Mouse (Mus musculus) embryonic facial prominence, embryonic 10.5 days (tissue): Measurements from ENCODE around the gene Plppr3. TPM values are rescaled to one million over a fixed set of nuclear protein-coding genes. Genes with fewer than 3 reads are reported as not detected.

Source experiments
- DNase-seq: peaks from one replicate; pipeline ENCODE4 v3.0.0-alpha.2; 2017; ENCODE audit warnings: low spot score
- H3K27ac ChIP-seq: fragments of 300-500 bp; sonication (generic); replicated peaks from 2 replicates; pipeline ENCODE4 v1.5.1; 2016; ENCODE audit warnings: mild to moderate bottlenecking
- H3K27me3 ChIP-seq: fragments of 300-500 bp; sonication (generic); replicated peaks from 2 replicates; pipeline ENCODE4 v1.6.1; 2016; ENCODE audit warnings: low read depth, mild to moderate bottlenecking; ENCODE audit not compliant: poor library complexity, severe bottlenecking
- H3K36me3 ChIP-seq: fragments of 300-500 bp; sonication (generic); replicated peaks from 2 replicates; pipeline ENCODE4 v1.6.1; 2016; ENCODE audit warnings: mild to moderate bottlenecking, moderate library complexity
- H3K4me1 ChIP-seq: fragments of 300-500 bp; sonication (generic); 2 replicates; pipeline ENCODE4 v1.6.1; 2016
- H3K4me3 ChIP-seq: fragments of 300-500 bp; sonication (generic); 2 replicates; pipeline ENCODE4 v1.5.1; 2016; ENCODE audit warnings: mild to moderate bottlenecking, moderate library complexity
- H3K9me3 ChIP-seq: fragments of 300-500 bp; sonication (generic); 2 replicates; pipeline ENCODE4 v1.6.1; 2016; ENCODE audit warnings: mild to moderate bottlenecking
- WGBS: fragments of 180-500 bp; shearing (Covaris S2); methylation state at CpG from one replicate; pipeline ENCODE4 v1.1.7; 2016; 5-methylcytosine and 5-hydroxymethylcytosine counted together
- polyA plus RNA-seq: library from polyadenylated mRNA; unstranded; fragments of >200 nt; fragmentation: Nextera tagmentation; extraction: Ambion mirVana; gene quantifications from 2 replicates; pipeline ENCODE4 v1.2.1, GENCODE M21; 2016

Plppr3 gene
- polyA plus RNA-seq, 1 experiment from 2014 or later, result 139 TPM

DNA sequence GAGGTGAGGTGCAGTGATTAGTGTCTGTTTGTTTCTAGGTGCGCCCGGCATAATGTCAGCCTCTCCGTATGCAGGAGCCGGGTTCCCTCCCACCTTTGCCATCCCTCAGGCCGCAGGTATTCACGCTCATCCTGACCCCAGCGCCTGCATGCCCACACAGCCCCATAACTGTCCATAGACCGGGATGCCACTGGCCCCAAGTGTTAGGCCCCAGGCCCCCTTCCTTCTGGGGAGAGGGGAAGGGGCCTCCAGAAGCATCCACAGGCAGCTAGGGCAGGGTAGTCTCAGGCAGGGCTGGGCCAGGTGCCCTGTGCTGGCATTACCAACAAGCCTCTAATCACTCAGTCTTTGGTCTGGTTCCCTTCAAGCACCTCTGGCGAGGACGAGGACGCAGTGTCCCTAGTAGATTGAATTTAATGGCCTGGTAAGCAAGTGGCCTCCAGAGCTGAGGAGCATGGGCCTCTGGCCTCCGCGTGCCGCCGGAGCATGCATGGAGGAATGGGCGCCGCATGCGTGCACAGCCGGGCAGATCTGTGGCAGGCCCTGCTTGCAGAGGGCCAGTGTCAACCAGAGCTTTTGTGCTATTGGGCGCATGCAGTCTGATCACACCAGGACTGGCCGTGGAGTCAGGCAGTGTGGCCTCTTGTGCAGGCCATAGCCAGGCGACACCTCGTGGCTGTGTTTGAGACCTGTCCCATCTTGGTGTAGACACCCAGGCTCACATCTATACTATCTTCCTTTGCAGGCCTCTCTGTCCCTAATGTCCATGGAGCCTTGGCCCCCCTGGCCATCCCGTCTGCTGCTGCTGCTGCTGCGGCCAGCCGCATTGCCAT, 14.1 kb downstream of the Plppr3 start:
- Histone ChIP-seq H3K9me3 (no peaks in the 10 kb centered on the region), H3K4me1 (peaks cover 47% of the 10 kb centered on the region), H3K36me3 (peaks cover 98% of the 10 kb centered on the region), H3K4me3 (0 out of 2 replicates have a peak overlapping the region, but pooled peaks have one; percentile 29), H3K27me3 (no peaks in the 10 kb centered on the region), H3K27ac (no peak overlapping the region)
- DNase-seq, result no peak
- 93% methylated on average over 26 of the region's 26 CpGs for WGBS

DNA sequence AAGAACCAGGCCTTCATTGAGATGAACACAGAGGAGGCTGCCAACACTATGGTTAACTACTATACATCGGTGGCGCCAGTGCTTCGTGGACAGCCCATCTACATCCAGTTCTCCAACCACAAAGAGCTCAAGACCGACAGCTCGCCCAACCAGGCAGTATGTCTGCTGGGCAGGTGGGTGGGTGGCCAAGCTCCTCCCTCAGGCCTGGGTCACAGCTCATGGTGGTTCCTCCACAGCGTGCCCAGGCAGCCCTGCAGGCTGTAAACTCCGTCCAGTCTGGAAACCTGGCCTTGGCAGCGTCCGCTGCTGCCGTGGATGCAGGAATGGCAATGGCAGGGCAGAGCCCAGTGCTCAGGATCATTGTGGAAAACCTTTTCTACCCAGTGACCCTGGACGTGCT, 15.3 kb downstream of the Plppr3 start:
- peak overlapping the region; percentile 21; the same call in 1 of the 2 replicates for H3K4me3 ChIP-seq
- peaks cover 86% of the 10 kb centered on the region for H3K36me3 ChIP-seq

GRCm38 (mm10) chr10:79858416-79859074, 15.9 kb downstream of the Plppr3 start:
- Histone ChIP-seq H3K27me3 (no peaks in the 10 kb centered on the region), H3K36me3 (peaks cover 81% of the 10 kb centered on the region), H3K9me3 (no peaks in the 10 kb centered on the region), H3K4me3 (peak overlapping the region; percentile 99), H3K4me1 (peaks cover 41% of the 10 kb centered on the region), H3K27ac (no peak overlapping the region)
- 76% methylated on average over 17 of the region's 17 CpGs for WGBS
- DNase-seq, result no peak

More for the DNA sequence above, 15.3 kb downstream of the Plppr3 start:
- WGBS, result 88% methylated on average over 11 of the region's 11 CpGs
- no peak for DNase-seq
- no peaks in the 10 kb centered on the region for H3K9me3 ChIP-seq
- H3K27ac ChIP-seq, result no peak overlapping the region
- no peaks in the 10 kb centered on the region for H3K27me3 ChIP-seq
- peaks cover 40% of the 10 kb centered on the region for H3K4me1 ChIP-seq

DNA sequence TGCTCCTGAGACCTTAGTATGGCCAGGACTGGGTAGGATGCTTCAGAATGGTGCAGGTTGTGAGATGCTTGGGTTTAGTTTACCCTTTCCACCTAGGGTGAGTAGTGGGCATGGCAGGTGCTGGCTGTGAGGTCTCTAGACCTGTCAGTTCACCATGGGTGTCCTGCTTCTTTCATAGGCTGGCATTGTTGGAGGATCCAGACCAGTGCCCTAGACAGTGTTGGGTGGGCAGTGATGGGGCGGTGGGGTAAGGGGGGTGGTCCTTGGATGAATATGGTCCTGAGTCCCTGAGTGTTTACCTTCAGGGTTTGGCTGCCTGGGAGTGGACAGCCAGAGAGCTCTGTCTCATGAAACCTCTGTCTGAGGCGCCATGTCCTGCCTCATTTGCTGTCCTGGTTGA, 16.5 kb downstream of the Plppr3 start:
- Histone ChIP-seq H3K36me3 (peaks cover 74% of the 10 kb centered on the region), H3K27ac (no peak overlapping the region), H3K27me3 (no peaks in the 10 kb centered on the region), H3K9me3 (no peaks in the 10 kb centered on the region), H3K4me3 (peak overlapping the region; percentile 99), H3K4me1 (peaks cover 48% of the 10 kb centered on the region)
- no peak for DNase-seq
- 87% methylated on average over 2 of the region's 2 CpGs for WGBS

DNA sequence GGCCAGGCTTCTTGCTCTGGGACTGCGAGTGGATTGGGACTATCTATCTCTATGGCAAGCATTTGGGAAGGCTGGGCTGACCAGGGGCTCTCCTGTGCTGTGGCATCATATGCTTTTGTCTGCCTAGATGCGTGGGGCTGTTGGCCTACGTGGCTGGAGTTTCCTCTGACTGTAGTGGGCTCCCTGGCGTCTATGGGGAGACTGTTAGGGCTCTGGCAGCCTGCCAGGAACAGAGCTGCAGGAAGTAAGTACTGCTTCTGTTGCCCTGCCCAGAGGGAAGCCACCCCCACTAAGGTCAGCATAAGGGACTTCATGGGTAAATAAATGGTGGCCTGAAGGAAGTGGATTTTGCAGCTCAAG, 17.0 kb downstream of the Plppr3 start:
- WGBS, result 72% methylated on average over 4 of the region's 4 CpGs
- peaks cover 52% of the 10 kb centered on the region for H3K4me1 ChIP-seq
- H3K27ac ChIP-seq, result 0 out of 2 replicates have a peak overlapping the region, but pooled peaks have one; percentile 12
- no peaks in the 10 kb centered on the region for H3K27me3 ChIP-seq
- no peak for DNase-seq
- peaks cover 70% of the 10 kb centered on the region for H3K36me3 ChIP-seq
- H3K9me3 ChIP-seq, result no peaks in the 10 kb centered on the region
- H3K4me3 ChIP-seq, result peak overlapping the region; percentile 99

GRCm38 (mm10) chr10:79856704-79857451, 17.6 kb downstream of the Plppr3 start:
- WGBS, result 70% methylated on average over 7 of the region's 7 CpGs
- Histone ChIP-seq H3K4me1 (peaks cover 58% of the 10 kb centered on the region), H3K27ac (peak overlapping the region; percentile 100; the same call in 1 of the 2 replicates), H3K36me3 (peaks cover 64% of the 10 kb centered on the region), H3K27me3 (no peaks in the 10 kb centered on the region), H3K4me3 (peak overlapping the region; percentile 99), H3K9me3 (no peaks in the 10 kb centered on the region)
- no peak for DNase-seq

DNA sequence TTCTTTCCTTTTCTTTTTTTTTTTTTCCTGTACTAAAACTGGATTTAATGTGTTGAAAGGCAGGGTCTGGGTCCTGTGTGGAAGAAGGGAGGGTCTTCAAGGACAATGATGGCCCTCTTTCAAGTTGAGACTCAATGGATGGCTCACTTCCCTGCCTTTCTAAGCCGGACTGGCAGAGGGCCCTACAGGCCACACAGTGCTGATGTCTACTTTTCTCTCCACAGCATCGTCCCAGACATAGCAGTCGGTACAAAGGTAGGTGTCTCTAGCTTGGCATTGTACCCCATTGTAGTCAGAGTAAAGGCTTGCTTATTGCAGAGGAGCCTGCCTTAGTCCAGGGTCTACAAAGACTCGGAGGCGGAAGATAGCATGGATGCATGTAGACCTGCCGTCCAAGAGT, 18.2 kb downstream of the Plppr3 start:
- Histone ChIP-seq H3K36me3 (peaks cover 61% of the 10 kb centered on the region), H3K27me3 (no peaks in the 10 kb centered on the region), H3K4me1 (peaks cover 64% of the 10 kb centered on the region), H3K9me3 (no peaks in the 10 kb centered on the region), H3K27ac (peak overlapping the region; percentile 100), H3K4me3 (peak overlapping the region; percentile 99)
- WGBS, result 61% methylated on average over 6 of the region's 6 CpGs
- DNase-seq, result no peak

DNA sequence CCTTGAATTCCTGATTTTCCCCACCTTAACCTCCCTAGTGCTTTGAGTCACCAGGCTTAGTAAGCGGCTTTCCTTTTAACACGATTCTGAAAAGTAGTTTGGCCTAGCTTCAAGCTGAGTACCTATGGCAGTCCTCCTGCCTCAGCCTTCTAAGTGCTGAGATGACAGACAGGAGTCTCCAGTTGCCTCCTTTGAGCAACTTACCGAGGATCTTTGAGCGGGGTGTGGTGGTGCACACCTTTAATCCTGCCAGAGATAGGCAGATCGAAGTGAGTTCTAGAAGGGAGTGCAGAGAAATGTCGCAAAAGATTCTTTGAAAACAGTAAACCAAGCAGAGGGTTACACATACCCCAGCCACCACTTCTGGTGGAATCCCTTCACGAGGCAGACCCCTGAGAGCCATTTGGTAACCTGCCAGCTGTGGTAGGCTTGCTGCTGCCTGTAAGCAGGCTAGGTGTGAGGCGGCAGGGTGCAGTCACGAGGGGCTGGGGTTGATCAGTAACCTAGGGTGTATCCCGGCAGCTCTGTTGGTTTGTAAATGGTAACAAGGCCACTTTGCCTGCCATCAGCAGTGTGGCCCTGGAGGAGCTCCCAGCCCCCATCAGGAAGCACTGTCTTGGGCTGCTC, 18.8 kb downstream of the Plppr3 start:
- Histone ChIP-seq H3K36me3 (peaks cover 61% of the 10 kb centered on the region), H3K9me3 (no peaks in the 10 kb centered on the region), H3K4me1 (peaks cover 68% of the 10 kb centered on the region), H3K27me3 (no peaks in the 10 kb centered on the region), H3K27ac (peak overlapping the region; percentile 100), H3K4me3 (peak overlapping the region; percentile 99)
- 7% methylated on average over 10 of the region's 10 CpGs for WGBS
- DNase-seq, result peak; percentile 36

- Histone ChIP-seq H3K27ac (peak overlapping the region; percentile 100), H3K9me3 (no peaks in the 10 kb centered on the region), H3K4me1 (peaks cover 70% of the 10 kb centered on the region), H3K36me3 (peaks cover 60% of the 10 kb centered on the region), H3K27me3 (no peaks in the 10 kb centered on the region), H3K4me3 (peak overlapping the region; percentile 99)
- peak; percentile 85 for DNase-seq
- under 1% methylated on average over 83 of the region's 83 CpGs for WGBS
These were observed 19.5 kb downstream of the Plppr3 start for GRCm38 (mm10) chr10:79854801-79855541.

- peak; percentile 100 for DNase-seq
- Histone ChIP-seq H3K4me3 (peak within 1 kb of the TSS; percentile 99), H3K4me1 (peaks cover 70% of the 10 kb centered on the region), H3K27me3 (no peaks in the 10 kb centered on the region), H3K36me3 (peaks cover 52% of the 10 kb centered on the region), H3K27ac (peak within 1 kb of the TSS; percentile 100), H3K9me3 (no peaks in the 10 kb centered on the region)
- WGBS, result under 1% methylated on average over 75 of the region's 75 CpGs
These were observed 20.3 kb downstream of the Plppr3 start, which contains the start of gene Ptbp1 for GRCm38 (mm10) chr10:79853860-79854795. Ptbp1 (plus strand) TSS chr10:79854427.

DNA sequence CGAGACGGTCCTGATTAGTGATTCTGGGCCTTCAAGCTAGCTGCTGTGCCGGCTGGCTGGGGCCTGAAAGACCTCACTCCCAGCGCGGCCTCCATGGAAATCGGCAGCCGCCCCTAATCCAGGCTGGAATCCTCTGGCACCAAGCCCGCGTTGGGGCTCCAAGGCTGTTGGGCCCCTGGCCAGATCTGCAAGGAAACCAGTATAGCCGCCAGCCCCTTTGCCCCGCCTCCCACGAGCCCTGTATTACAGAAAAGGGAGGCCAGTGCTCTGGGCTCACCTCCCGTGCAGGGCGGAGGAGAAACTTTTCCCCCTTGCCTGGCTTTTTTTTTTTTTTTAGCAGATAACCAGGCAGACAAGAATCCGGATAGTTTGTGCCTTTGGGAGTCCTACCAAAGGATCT, 21.0 kb downstream of the Plppr3 start:
- WGBS, result 1% methylated on average over 15 of the region's 15 CpGs
- peak; percentile 84 for DNase-seq
- Histone ChIP-seq H3K4me3 (peak overlapping the region; percentile 99), H3K4me1 (peaks cover 65% of the 10 kb centered on the region), H3K36me3 (peaks cover 44% of the 10 kb centered on the region), H3K27ac (peak overlapping the region; percentile 100), H3K27me3 (no peaks in the 10 kb centered on the region), H3K9me3 (no peaks in the 10 kb centered on the region)
